ENCODE assay signal across 8 mouse cellular contexts in the genomic region with DNA sequence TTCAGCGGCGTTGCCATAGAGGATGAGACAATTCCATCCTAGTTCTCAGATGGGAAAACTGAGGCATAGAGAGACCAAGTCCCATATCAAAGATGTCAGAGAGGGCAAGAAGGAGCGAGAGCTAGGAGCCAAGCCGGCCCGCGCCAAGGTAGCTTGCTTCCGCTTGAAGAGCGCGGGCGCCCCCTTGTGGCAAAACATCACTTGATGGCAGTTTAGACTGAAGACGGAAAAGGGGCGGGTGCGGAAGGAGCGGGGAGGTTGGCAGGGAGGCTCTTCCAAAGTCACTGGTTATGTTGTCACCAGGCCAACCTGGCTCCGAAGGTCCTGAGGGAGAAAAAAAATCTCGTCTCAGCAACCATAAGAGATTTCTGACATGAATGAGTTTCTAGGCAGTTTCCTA. TPM values are rescaled to one million over a fixed set of nuclear protein-coding genes. Genes with fewer than 3 reads are reported as not detected.
DNase-seq lines count a peak whose midpoint lies in the region; ATAC-seq and TF ChIP-seq lines count a peak whose summit lies in the region.

No protein-coding gene starts in this region.

- TF ChIP-seq CTCF in ES-Bruce4 (IDR thresholded peaks at IDR 0.05; ENCODE audit: low read depth, low read length), result peak; percentile 88

- no peak for TF ChIP-seq POLR2A in ES-Bruce4 (IDR thresholded peaks at IDR 0.05; ENCODE audit: insufficient read depth, low read length)

- H3K4me2 ChIP-seq in heart, embryonic 14.5 days (ENCODE audit: low read length), result peak overlapping the region; percentile 34
- H3K4me2 ChIP-seq in lung, embryonic 16.5 days (ENCODE audit: low read depth, low read length), result peak overlapping the region; percentile 50

- H3K4me1 ChIP-seq in ES-Bruce4 (ENCODE audit: control insufficient read depth, insufficient read depth, low read length), result no peaks in the 10 kb centered on the region
- peaks cover 10 to 13% of the 10 kb centered on the region in 2 experiments for H3K4me1 ChIP-seq in heart, embryonic 14.5 days (ENCODE audit: control insufficient read depth in 2 of 2, insufficient read depth in 2 of 2, low read length in 2 of 2)
- peaks cover 7% of the 10 kb centered on the region; the same call in 1 of the 2 replicates for H3K4me1 ChIP-seq in lung, embryonic 16.5 days (replicated peaks; ENCODE audit: control insufficient read depth, insufficient read depth, low read length)

- peak; percentile 73 for ATAC-seq in erythroid progenitor cell, adult 5-6 weeks (replicated peaks; ENCODE audit: low FRiP score, poor library complexity, severe bottlenecking)
- ATAC-seq in heart, embryonic 14.5 days (ENCODE audit: insufficient number of reproducible peaks, insufficient read depth, low FRiP score, low read depth), result no peak
- ATAC-seq in lung, embryonic 16.5 days (ENCODE audit: low read depth), result peak; percentile 61

- no peaks in the 10 kb centered on the region for H3K36me3 ChIP-seq in ES-Bruce4 (ENCODE audit: control insufficient read depth, insufficient read depth, low read length, poor library complexity, severe bottlenecking)
- no peaks in the 10 kb centered on the region for H3K36me3 ChIP-seq in heart, embryonic 14.5 days (ENCODE audit: control insufficient read depth, insufficient read depth, low read length)
- H3K36me3 ChIP-seq in lung, embryonic 16.5 days (ENCODE audit: control insufficient read depth, insufficient read depth, low read length), result no peaks in the 10 kb centered on the region

- H3K9ac ChIP-seq in ES-Bruce4 (ENCODE audit: low read depth, poor library complexity, severe bottlenecking), result no peak overlapping the region
- H3K9ac ChIP-seq in heart, embryonic 14.5 days (ENCODE audit: low read length), result no peak overlapping the region
- H3K9ac ChIP-seq in lung, embryonic 16.5 days (ENCODE audit: low read length), result peak overlapping the region; percentile 37; the same call in 1 of the 2 replicates

- no peak overlapping the region for H3K4me3 ChIP-seq in ES-Bruce4 (ENCODE audit: low read depth, low read length)
- no peak overlapping the region for H3K4me3 ChIP-seq in heart, embryonic 14.5 days (ENCODE audit: control insufficient read depth in 1 of 2, insufficient read depth in 1 of 2, low read depth in 1 of 2, low read length in 2 of 2)
- peak overlapping the region; percentile 20; the same call in 1 of the 2 replicates for H3K4me3 ChIP-seq in lung, embryonic 16.5 days (ENCODE audit: low read length)

- no peaks in the 10 kb centered on the region for H3K9me3 ChIP-seq in ES-Bruce4 (replicated peaks; ENCODE audit: control insufficient read depth, insufficient read depth, low read length, poor library complexity, severe bottlenecking)
- H3K9me3 ChIP-seq in heart, embryonic 14.5 days (ENCODE audit: control insufficient read depth, low read length), result no peaks in the 10 kb centered on the region
- no peaks in the 10 kb centered on the region for H3K9me3 ChIP-seq in lung, embryonic 16.5 days (ENCODE audit: control insufficient read depth, low read length)

- peak; percentile 91 for DNase-seq in brain, adult 2 months (ENCODE audit: low read depth, low spot score)
- DNase-seq in layer of hippocampus, adult 18-20 months (ENCODE audit: low spot score in 2 of 2), result peak; percentile 63 to 90
- peak; percentile 55 for DNase-seq in retina, adult 2 months (ENCODE audit: low read depth, low spot score)
- peak; percentile 98 for DNase-seq in thymus, postnatal 4 days

- H3K27me3 ChIP-seq in ES-Bruce4 (ENCODE audit: control insufficient read depth, insufficient read depth, low read length, poor library complexity, severe bottlenecking), result no peaks in the 10 kb centered on the region
- peaks cover 2% of the 10 kb centered on the region; the same call in 1 of the 2 replicates for H3K27me3 ChIP-seq in heart, embryonic 14.5 days (ENCODE audit: control insufficient read depth, insufficient read depth, low read length)
- no peaks in the 10 kb centered on the region; the same call in 1 of the 2 replicates for H3K27me3 ChIP-seq in lung, embryonic 16.5 days (ENCODE audit: control insufficient read depth, insufficient read depth, low read depth, low read length)

- WGBS in heart, embryonic 14.5 days, result 1% methylated on average over 16 of the region's 16 CpGs
- under 1% methylated on average over 16 of the region's 16 CpGs for WGBS in lung, embryonic 16.5 days

- TF ChIP-seq EP300 in ES-Bruce4 (IDR thresholded peaks at IDR 0.05; ENCODE audit: insufficient read depth, low read depth, low read length), result no peak

- no peak overlapping the region for H3K27ac ChIP-seq in ES-Bruce4 (ENCODE audit: insufficient read depth, low read length)
- H3K27ac ChIP-seq in heart, embryonic 14.5 days (replicated peaks in 1 of 2; ENCODE audit: control insufficient read depth in 1 of 2, insufficient read depth in 1 of 2, low read depth in 2 of 2, low read length in 2 of 2), result no peak overlapping the region
- H3K27ac ChIP-seq in lung, embryonic 16.5 days (ENCODE audit: low read length), result no peak overlapping the region

RNA-seq across cellular contexts. Expression of gene Rbm19, which starts 27.7 kb away (rescaled TPM):
- polyA plus RNA-seq in ES-Bruce4 (2011; ENCODE audit: insufficient read depth, insufficient read length, low read depth, missing spikeins), result 30.0 and 32.6 TPM in 2 replicates
- 2.9 TPM in 1 of 2 replicates, not detected in the other for total RNA-seq in erythroid progenitor cell, adult 5-6 weeks (2015; ENCODE audit: low replicate concordance)
- 3.9 and 4.5 TPM in 2 replicates for total RNA-seq in erythroid progenitor cell, adult 5-6 weeks (2017; ENCODE audit: low replicate concordance)
- polyA plus RNA-seq in heart, embryonic 14.5 days (2014; fragmentation: Nextera tagmentation; extraction: Ambion mirVana), result 11.8 and 15.6 TPM in 2 replicates
- 10 to 100 TPM; 18.7 to 21.4 TPM for total RNA-seq in layer of hippocampus, adult 18-20 months (2021)
- polyA plus RNA-seq in lung, embryonic 16.5 days (2015; fragmentation: Nextera tagmentation; extraction: Ambion mirVana), result 19.3 and 20.4 TPM in 2 replicates
